Mouse (Mus musculus) cerebellum, adult (tissue): Measurements from ENCODE around the gene Rnd1.
A peak's percentile ranks its signal among the peaks of the same experiment; 100 is the strongest.

Experiments used
- ATAC-seq: cut with Nextera tagmentation; 2 replicates; pipeline ENCODE4 v1.9.2; 2017; ENCODE audit warnings: mild to moderate bottlenecking, moderate library complexity, mixed read lengths; ENCODE audit not compliant: insufficient number of reproducible peaks, low FRiP score, low TSS enrichment

Gene Rnd1

GRCm38 (mm10) chr15:98645057-98646026 lies 31.9 kb downstream of the Rnd1 start:
- no peak for ATAC-seq

DNA sequence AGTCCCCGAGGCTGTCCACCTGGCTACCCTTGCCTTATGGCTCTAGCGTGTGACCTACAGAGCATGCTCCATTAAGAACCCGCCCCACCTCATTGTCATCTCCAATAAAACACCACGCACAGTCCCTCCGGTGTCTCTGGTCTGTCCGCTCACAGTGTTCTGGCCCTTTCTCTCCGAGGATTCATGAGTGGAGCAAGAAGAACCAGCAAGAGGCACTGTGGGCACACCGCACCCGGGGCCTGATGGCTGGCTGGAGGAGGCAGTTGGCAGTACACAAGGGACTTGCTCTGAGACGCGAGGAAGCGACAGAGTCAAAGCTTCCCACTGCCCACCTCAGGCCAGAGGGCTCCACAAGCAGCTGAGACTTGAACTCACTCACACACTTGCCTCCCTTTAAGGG lies 32.9 kb downstream of the Rnd1 start:
- no peak for ATAC-seq

DNA sequence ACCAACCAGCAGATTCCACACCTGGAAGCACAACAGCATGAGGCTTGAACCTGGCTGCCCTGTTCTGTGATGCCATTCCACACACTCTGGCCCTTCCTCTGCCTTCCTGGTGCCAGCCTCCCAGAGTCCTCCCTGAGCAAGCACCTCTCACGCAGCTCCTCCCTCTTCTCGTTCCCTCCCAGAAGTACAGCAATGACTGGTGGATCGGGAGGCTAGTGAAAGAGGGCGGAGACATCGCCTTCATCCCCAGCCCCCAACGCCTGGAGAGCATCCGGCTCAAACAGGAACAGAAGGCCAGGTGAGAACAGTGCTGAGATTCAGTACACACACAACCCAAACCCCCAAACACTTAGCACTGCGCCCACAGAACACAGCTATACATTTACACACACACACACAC lies 37.1 kb downstream of the Rnd1 start:
- ATAC-seq = no peak

GRCm38 (mm10) chr15:98637155-98637554 lies 40.1 kb downstream of the Rnd1 start:
- no peak for ATAC-seq

- ATAC-seq = no peak
These were observed 40.7 kb downstream of the Rnd1 start for GRCm38 (mm10) chr15:98636517-98636916.

DNA sequence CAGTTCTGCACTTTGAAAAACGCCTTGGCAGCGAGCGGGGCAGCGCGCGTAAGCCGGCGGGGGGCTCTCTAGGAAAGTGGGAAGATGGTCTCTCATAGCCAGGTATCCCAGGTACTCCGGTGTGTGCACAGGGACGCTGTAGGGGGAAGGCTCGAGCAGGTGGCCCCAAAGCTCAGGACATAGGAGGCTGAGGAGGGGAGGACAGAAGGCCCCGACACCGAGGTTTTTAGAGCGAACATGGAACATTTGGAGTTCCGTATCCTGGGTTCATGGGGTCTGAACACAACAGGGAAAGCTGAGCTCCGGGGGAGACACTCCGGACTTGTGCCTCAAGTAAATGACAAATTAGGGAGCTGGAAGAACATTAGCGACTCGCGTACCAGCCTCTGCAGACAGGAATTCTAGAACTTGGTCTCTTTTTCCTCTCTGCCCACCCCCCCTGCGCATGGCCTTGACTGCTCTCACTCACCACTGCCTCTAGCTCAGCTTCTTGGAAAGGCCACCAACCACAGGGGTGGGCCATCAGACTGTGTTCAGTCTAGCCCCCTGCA lies 41.9 kb downstream of the Rnd1 start:
- ATAC-seq = no peak

DNA sequence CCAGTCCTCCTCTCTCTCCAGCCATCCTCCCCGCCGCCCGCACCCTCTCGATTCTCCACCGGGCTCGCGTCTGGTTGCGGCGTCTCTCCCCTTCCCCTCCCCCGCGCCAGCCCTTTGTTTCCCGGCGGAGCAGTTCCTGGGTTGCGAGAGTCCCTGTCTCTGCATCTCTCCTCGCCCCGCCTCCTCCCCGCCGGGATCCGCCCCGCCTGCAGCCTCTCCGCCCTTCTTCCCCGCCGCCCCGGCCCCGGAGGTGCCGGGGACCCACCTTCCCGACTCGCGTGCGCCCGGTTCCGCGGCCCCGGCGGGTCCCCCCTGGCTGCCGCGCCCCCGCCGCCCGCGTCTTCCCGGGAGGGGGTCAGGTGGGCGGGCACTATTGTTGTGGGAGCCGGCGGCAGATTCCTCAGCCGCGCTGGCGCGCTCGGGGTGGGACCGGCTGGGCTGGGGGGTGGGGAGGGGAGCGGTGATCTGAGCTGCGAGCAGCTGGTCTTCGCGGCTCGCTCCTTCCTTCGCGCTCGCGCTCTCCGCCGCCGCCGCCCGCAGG lies 42.6 kb downstream of the Rnd1 start:
- ATAC-seq = 0 out of 2 replicates have a peak, but pooled peaks have one; percentile 36

DNA sequence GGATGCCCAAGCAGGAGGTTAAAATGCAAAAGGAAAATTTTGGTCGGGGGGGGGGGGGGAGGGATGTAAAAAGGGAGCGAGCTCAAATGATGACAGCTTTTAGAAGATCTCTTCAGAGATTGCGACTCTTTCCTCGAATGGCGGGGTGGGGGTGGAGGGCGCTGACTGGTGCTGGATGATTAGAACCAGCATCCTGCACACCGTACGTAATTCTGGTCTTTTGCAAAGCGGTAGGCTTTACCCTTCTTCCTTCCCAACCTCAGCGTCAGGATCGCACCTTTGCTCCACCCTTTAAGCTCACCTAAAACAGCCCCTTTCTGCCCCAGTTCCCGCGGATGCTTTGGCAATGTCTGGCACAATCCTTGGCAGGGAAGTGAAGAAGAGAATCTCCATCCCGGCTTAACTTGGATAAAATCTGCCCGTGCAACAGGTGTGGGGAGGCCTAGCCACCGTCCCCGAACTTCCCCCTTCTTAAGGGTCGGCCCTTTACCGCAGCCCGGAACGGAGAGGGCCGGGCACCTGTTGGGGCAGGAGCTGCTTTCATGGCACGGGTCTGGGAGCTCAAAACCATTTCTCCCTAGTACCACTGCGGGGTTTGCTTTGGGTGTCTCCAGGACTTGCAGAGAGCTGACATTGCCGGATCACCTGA lies 43.3 kb downstream of the Rnd1 start:
- ATAC-seq = no peak

GRCm38 (mm10) chr15:98632921-98633320 lies 44.3 kb downstream of the Rnd1 start:
- no peak for ATAC-seq

DNA sequence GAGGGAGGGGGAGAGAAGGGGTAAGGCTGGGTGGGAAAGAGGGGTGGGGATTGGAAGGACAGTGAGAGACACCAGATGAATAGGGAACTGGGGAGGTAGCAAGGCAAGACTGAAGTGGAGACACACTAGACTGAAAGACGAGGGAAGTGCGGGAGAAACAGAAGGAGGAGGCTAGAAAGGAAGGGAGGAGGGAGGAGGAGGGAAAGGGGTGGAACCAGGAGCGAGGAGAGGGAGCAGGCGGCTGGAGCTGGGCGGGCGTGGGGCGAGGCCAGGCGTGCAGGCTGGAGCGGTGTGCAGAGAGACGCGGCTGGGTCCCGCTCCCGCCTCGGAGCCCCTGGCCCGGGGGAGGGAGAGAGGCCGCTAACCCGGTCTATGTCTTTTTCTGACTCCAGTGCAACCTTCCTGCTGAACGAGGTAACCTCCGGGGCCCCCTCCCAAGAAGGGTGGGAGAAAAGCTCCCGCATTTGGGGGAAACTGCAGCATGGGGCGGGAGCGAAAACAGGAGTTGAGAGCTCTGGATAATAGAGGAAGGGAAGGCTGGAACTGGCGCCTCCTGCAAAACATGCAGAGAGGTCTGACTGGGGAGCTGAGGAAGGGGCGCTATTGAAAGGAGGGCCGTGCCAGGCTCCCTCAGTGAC lies 45.0 kb downstream of the Rnd1 start:
- ATAC-seq = no peak

- ATAC-seq = no peak
These were observed 45.8 kb downstream of the Rnd1 start for GRCm38 (mm10) chr15:98631493-98631892.

GRCm38 (mm10) chr15:98630540-98630939 lies 46.7 kb downstream of the Rnd1 start, which contains the start of gene Cacnb3:
TSS of gene Cacnb3 (plus strand) at chr15:98630840.
- ATAC-seq = no peak

GRCm38 (mm10) chr15:98629464-98629863 lies 47.8 kb downstream of the Rnd1 start:
- no peak for ATAC-seq

DNA sequence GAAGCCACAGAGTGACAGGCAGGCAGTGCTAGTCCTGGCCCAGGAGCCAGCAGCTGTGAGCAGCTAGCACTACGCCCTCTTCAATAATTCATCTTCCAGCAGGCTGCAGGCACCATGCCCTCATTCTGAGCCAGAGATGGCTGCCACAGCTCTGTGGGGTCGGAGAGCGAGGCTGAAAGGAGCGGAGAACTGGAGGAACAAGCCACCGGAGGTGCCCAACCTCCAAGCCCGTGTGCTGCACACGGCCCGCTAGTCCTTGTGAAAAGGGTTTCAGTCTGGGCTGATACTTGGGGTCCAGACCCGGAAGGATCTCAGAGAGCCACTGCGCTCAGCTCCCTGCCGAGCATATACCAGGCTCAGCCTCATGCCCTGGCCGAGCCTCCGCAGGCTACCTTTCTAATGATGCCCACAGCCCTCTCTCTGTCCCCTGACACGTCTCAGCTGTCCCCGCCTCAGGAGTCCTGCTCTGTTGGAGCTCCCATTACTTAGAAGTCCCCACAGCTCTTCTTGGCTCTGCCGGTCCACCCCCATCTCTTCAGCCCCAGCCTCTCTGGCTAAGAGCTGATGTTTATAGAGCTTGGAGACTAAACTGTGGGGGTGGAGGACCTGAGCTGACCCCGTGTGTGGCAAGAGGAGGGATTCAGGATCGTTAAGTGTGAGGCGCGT lies 48.5 kb downstream of the Rnd1 start:
- no peak for ATAC-seq

GRCm38 (mm10) chr15:98626487-98627212 lies 50.6 kb downstream of the Rnd1 start:
- ATAC-seq = no peak

- ATAC-seq = no peak
These were observed 51.2 kb downstream of the Rnd1 start for GRCm38 (mm10) chr15:98626078-98626477.

DNA sequence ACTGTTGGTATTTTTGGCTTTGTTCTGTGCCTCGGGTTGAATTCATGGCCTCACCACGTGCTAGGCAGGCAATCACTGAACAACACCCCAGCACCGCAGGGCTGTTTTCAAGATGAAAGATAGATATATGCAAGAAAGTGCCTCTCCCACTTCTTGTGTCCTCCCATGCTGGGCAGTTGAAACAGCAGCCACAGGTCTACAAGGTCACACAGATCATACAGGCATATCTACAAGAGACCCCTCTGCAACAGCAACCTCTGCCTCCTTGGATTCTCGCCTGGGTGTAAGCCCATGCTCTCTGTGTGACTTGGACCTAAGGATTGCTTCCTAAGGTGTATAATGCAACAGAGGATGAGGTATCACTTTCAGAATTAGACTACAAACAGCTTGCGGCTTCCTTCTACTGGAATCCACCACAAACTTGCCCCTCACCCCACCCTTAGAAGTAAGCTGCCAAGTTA lies 53.9 kb downstream of the Rnd1 start:
- ATAC-seq = no peak

- ATAC-seq = no peak
These were observed 54.5 kb downstream of the Rnd1 start for GRCm38 (mm10) chr15:98622721-98623120.

- ATAC-seq = no peak
These were observed 55.1 kb downstream of the Rnd1 start for GRCm38 (mm10) chr15:98622199-98622598.
